Mouse (Mus musculus) brain, embryonic 14.5 days (tissue): ENCODE results near the gene Bach1. TPM values are rescaled to one million over a fixed set of nuclear protein-coding genes. Genes with fewer than 3 reads are reported as not detected.

Experiments
- DNase-seq: peaks from one replicate; pipeline ENCODE4 v3.0.0-alpha.2; 2011; ENCODE audit warnings: low read depth
- CTCF ChIP-seq: fragments of 200-500 bp; IDR thresholded peaks from 2 replicates; pipeline ENCODE4 v1.5.1; 2012; ENCODE audit warnings: inconsistent platforms, mild to moderate bottlenecking, moderate library complexity, borderline replicate concordance; ENCODE audit not compliant: insufficient read depth, insufficient read length; ENCODE audit errors: extremely low read depth
- POLR2A ChIP-seq: fragments of 200-500 bp; IDR thresholded peaks from 2 replicates; pipeline ENCODE4 v1.6.1; 2012; ENCODE audit warnings: mild to moderate bottlenecking, inconsistent platforms, borderline replicate concordance; ENCODE audit not compliant: poor library complexity, insufficient read depth, insufficient read length, severe bottlenecking; ENCODE audit errors: extremely low read depth
- polyA plus RNA-seq: library from polyadenylated mRNA; depleted of rRNA; stranded (reverse); fragments of >200 nt; gene quantifications from 2 replicates; pipeline ENCODE4 v1.2.3, GENCODE M21; 2012

Gene Bach1
- polyA plus RNA-seq, 1 experiment: 31.1 TPM

GRCm38 (mm10) chr16:87719071-87719470 lies 20.3 kb downstream of the Bach1 start:
- TF ChIP-seq CTCF: no peak
- no peak for TF ChIP-seq POLR2A
- DNase-seq: no peak

- DNase-seq: no peak
- TF ChIP-seq CTCF (no peak), POLR2A (no peak)
Measured at GRCm38 (mm10) chr16:87719688-87720283, 21.0 kb downstream of the Bach1 start.

GRCm38 (mm10) chr16:87720851-87721409 lies 22.2 kb downstream of the Bach1 start:
- no peak for TF ChIP-seq CTCF
- no peak for TF ChIP-seq POLR2A
- DNase-seq: peak; percentile 12

GRCm38 (mm10) chr16:87722857-87723256 lies 24.1 kb downstream of the Bach1 start:
- TF ChIP-seq POLR2A (no peak), CTCF (no peak)
- no peak for DNase-seq

GRCm38 (mm10) chr16:87723479-87723878 lies 24.7 kb downstream of the Bach1 start:
- TF ChIP-seq CTCF (no peak), POLR2A (no peak)
- no peak for DNase-seq

GRCm38 (mm10) chr16:87724826-87725225 lies 26.1 kb downstream of the Bach1 start:
- TF ChIP-seq CTCF (no peak), POLR2A (no peak)
- DNase-seq: no peak

- DNase-seq: no peak
- TF ChIP-seq POLR2A (no peak), CTCF (no peak)
Measured at GRCm38 (mm10) chr16:87725241-87725640, 26.5 kb downstream of the Bach1 start.

- no peak for DNase-seq
- TF ChIP-seq CTCF (no peak), POLR2A (no peak)
Measured at GRCm38 (mm10) chr16:87725963-87726362, 27.2 kb downstream of the Bach1 start.

- TF ChIP-seq CTCF: no peak
- DNase-seq: no peak
Measured at GRCm38 (mm10) chr16:87726369-87726768, 27.6 kb downstream of the Bach1 start.

GRCm38 (mm10) chr16:87727250-87727649 lies 28.5 kb downstream of the Bach1 start:
- no peak for TF ChIP-seq CTCF
- no peak for TF ChIP-seq POLR2A
- DNase-seq: peak; percentile 70

- TF ChIP-seq POLR2A: no peak
- TF ChIP-seq CTCF: no peak
- peak; percentile 35 for DNase-seq
Measured at GRCm38 (mm10) chr16:87727918-87728317, 29.2 kb downstream of the Bach1 start.

- no peak for DNase-seq
- TF ChIP-seq CTCF: no peak
- no peak for TF ChIP-seq POLR2A
Measured at GRCm38 (mm10) chr16:87728703-87729102, 30.0 kb downstream of the Bach1 start.
